In genomic region chr8:9772519-9772840, GRCm38 (mm10) we compare ENCODE assay signal across 8 mouse cellular contexts. TPM values are rescaled to one million over a fixed set of nuclear protein-coding genes. Genes with fewer than 3 reads are reported as not detected.
DNase-seq lines count a peak whose midpoint lies in the region; ATAC-seq lines count a peak whose summit lies in the region.

No protein-coding gene starts in this region.

- no peak for DNase-seq in heart, embryonic 10.5 days (ENCODE audit: low spot score)
- DNase-seq in heart, postnatal 36 days: no peak
- peak; percentile 71 to 74 for DNase-seq in cerebellum, postnatal 14 days
- peak; percentile 68 for DNase-seq in left cerebral cortex, postnatal 4 days
- peak; percentile 54 to 56 for DNase-seq in right cerebral cortex, adult 2 months (ENCODE audit: low spot score in 2 of 2)
- DNase-seq in spleen, postnatal 36 days (ENCODE audit: low spot score in 2 of 2): no peak
- DNase-seq in gastrocnemius, adult 8-10 months (ENCODE audit: low spot score in 2 of 2): no peak

- peak overlapping the region; percentile 79 for H3K9ac ChIP-seq in hindbrain, embryonic 12.5 days

- peak overlapping the region; percentile 75 for H3K4me3 ChIP-seq in heart, embryonic 10.5 days
- peak overlapping the region; percentile 68 for H3K4me3 ChIP-seq in hindbrain, embryonic 12.5 days

- peaks cover 23% of the 10 kb centered on the region for H3K4me1 ChIP-seq in heart, embryonic 10.5 days
- H3K4me1 ChIP-seq in hindbrain, embryonic 12.5 days: peaks cover 8% of the 10 kb centered on the region

- H3K9me3 ChIP-seq in heart, embryonic 10.5 days: no peaks in the 10 kb centered on the region
- no peaks in the 10 kb centered on the region for H3K9me3 ChIP-seq in hindbrain, embryonic 12.5 days (replicated peaks)

- peak overlapping the region; percentile 87 for H3K4me2 ChIP-seq in hindbrain, embryonic 12.5 days (replicated peaks)

- WGBS in heart, embryonic 10.5 days: 6% methylated on average over 6 of the region's 6 CpGs
- 0% methylated on average over 6 of the region's 6 CpGs for WGBS in hindbrain, embryonic 12.5 days

- peak; percentile 80 for ATAC-seq in hindbrain, embryonic 12.5 days (ENCODE audit: low FRiP score)

- no peaks in the 10 kb centered on the region for H3K36me3 ChIP-seq in heart, embryonic 10.5 days
- H3K36me3 ChIP-seq in hindbrain, embryonic 12.5 days: no peaks in the 10 kb centered on the region

- H3K27ac ChIP-seq in heart, embryonic 10.5 days: no peak overlapping the region
- H3K27ac ChIP-seq in hindbrain, embryonic 12.5 days: peak overlapping the region; percentile 89

- peaks cover 46% of the 10 kb centered on the region for H3K27me3 ChIP-seq in heart, embryonic 10.5 days (ENCODE audit: insufficient read depth, poor library complexity, severe bottlenecking)
- H3K27me3 ChIP-seq in hindbrain, embryonic 12.5 days: peaks cover 21% of the 10 kb centered on the region

- intact Hi-C loops in heart, postnatal 36 days (cut with DNase I): no loop called here
- intact Hi-C loops in left cerebral cortex, postnatal 4 days (cut with DNase I): loop anchor here (10.0 kb wide), 1 partner anchor 438 kb away; no protein-coding TSS in a partner anchor

RNA-seq across cellular contexts. Expression of gene Fam155a, which starts 1.5 kb away (rescaled TPM):
- 0.11 and 0.15 TPM in 2 replicates for polyA plus RNA-seq in heart, embryonic 10.5 days (2016; fragmentation: Nextera tagmentation; extraction: Ambion mirVana)
- total RNA-seq in heart, postnatal 36 days (2021): not detected
- 10.8 and 12.6 TPM in 2 replicates for polyA plus RNA-seq in hindbrain, embryonic 12.5 days (2016; fragmentation: Nextera tagmentation; extraction: Ambion mirVana)
- total RNA-seq in left cerebral cortex, postnatal 4 days (2021): 10 to 100 TPM; 84.6 to 84.9 TPM
- total RNA-seq in gastrocnemius, adult 8-10 months (2022): under 1 TPM in 1 of 4 experiments, not detected in 3; 0.19 TPM

Comparison
In these comparisons a context has a peak if more than half of its experiments do, and no peak if none do; other contexts are left out.
1. DNase-seq: peak in cerebellum, postnatal 14 days (2 of 2), left cerebral cortex, postnatal 4 days (single experiment) and right cerebral cortex, adult 2 months (2 of 2); none in heart, embryonic 10.5 days (single experiment), heart, postnatal 36 days (0 of 2), spleen, postnatal 36 days (0 of 2) and gastrocnemius, adult 8-10 months (0 of 2).
2. RNA of gene Fam155a, which starts 1.5 kb away (total RNA-seq): 84.6 to 84.9 TPM in left cerebral cortex, postnatal 4 days; 0.19 TPM in gastrocnemius, adult 8-10 months and not detected in heart, postnatal 36 days; every median in the first group is over 10 times any median in the second.